Mouse (Mus musculus) cerebellum, adult 2 months (tissue): Measurements from ENCODE around the gene Napa. TPM values are rescaled to one million over a fixed set of nuclear protein-coding genes. Genes with fewer than 3 reads are reported as not detected.

Source experiments
- DNase-seq, 2 experiments: peaks; one replicate each; pipeline ENCODE4 v3.0.0; 2021
- H3K27ac ChIP-seq: fragments of 200-500 bp; 2 replicates; pipeline ENCODE4 v1.5.1; 2012; ENCODE audit warnings: low read length, control low read depth, inconsistent platforms; ENCODE audit not compliant: insufficient read depth
- H3K27me3 ChIP-seq: fragments of 200-500 bp; 2 replicates; pipeline ENCODE4 v1.6.1; 2012; ENCODE audit warnings: inconsistent platforms, mild to moderate bottlenecking, low read length, moderate library complexity; ENCODE audit not compliant: control insufficient read depth, insufficient read depth
- H3K4me1 ChIP-seq: fragments of 200-500 bp; 2 replicates; pipeline ENCODE4 v1.6.1; 2011; ENCODE audit warnings: low read length; ENCODE audit not compliant: control insufficient read depth, insufficient read depth
- H3K4me3 ChIP-seq: fragments of 200-500 bp; replicated peaks from 2 replicates; pipeline ENCODE3; 2011; ENCODE audit warnings: mild to moderate bottlenecking, low read depth, low read length, control low read depth; ENCODE audit not compliant: insufficient read depth
- CTCF ChIP-seq: fragments of 200-500 bp; IDR thresholded peaks from 2 replicates; pipeline ENCODE4 v1.5.1; 2011; ENCODE audit warnings: low read depth, mild to moderate bottlenecking, control low read depth, low read length, moderate library complexity, borderline replicate concordance; ENCODE audit not compliant: insufficient read depth
- POLR2A ChIP-seq: fragments of 200-500 bp; IDR thresholded peaks from 2 replicates; pipeline ENCODE4 v1.6.1; 2011; ENCODE audit warnings: low read length, control low read depth, borderline replicate concordance; ENCODE audit not compliant: insufficient read depth
- WGBS: fragments of 180-500 bp; shearing (Covaris S2); methylation state at CpG from one replicate; pipeline ENCODE4 v1.1.7; 2018; 5-methylcytosine and 5-hydroxymethylcytosine counted together
- polyA plus RNA-seq: library from polyadenylated mRNA; depleted of rRNA; stranded (reverse); fragments of >200 nt; gene quantifications from 2 replicates; pipeline ENCODE4 v1.2.3, GENCODE M21; 2012

Gene Napa
- polyA plus RNA-seq, 1 experiment: 447 TPM

GRCm38 (mm10) chr7:16129421-16129845, 31.2 kb downstream of the Napa start, which contains the start of gene Slc8a2:
TSS of gene Slc8a2 (plus strand) at chr7:16129826.
- WGBS: 3% methylated on average over 12 of the region's 12 CpGs
- DNase-seq: peak; percentile 96
- Histone ChIP-seq H3K27ac (peak within 1 kb of the TSS; percentile 96), H3K4me1 (peaks cover 35% of the 10 kb centered on the region), H3K27me3 (no peaks in the 10 kb centered on the region), H3K4me3 (peak within 1 kb of the TSS; percentile 97)
- TF ChIP-seq CTCF (no peak), POLR2A (peak; percentile 43; the same call in 1 of the 2 replicates)

- WGBS: 2% methylated on average over 38 of the region's 38 CpGs
- Histone ChIP-seq H3K4me1 (peaks cover 39% of the 10 kb centered on the region), H3K4me3 (peak overlapping the region; percentile 97), H3K27me3 (no peaks in the 10 kb centered on the region), H3K27ac (peak overlapping the region; percentile 96)
- peak; percentile 34; the same call in 1 of the 2 replicates for TF ChIP-seq POLR2A
- no peak; the same call in 1 of the 2 replicates for TF ChIP-seq CTCF
- DNase-seq: peak; percentile 73 to 79
These were observed 31.8 kb downstream of the Napa start for GRCm38 (mm10) chr7:16129846-16130691.

GRCm38 (mm10) chr7:16130956-16131634, 32.8 kb downstream of the Napa start:
- TF ChIP-seq POLR2A (no peak), CTCF (no peak)
- H3K27ac ChIP-seq: peak overlapping the region; percentile 88
- 6% methylated on average over 13 of the region's 13 CpGs for WGBS
- H3K4me1 ChIP-seq: peaks cover 33% of the 10 kb centered on the region
- DNase-seq: peak; percentile 64 to 65
- no peaks in the 10 kb centered on the region for H3K27me3 ChIP-seq
- H3K4me3 ChIP-seq: peak overlapping the region; percentile 97

GRCm38 (mm10) chr7:16132161-16132581, 33.9 kb downstream of the Napa start:
- Histone ChIP-seq H3K4me1 (peaks cover 27% of the 10 kb centered on the region), H3K27ac (peak overlapping the region; percentile 88), H3K27me3 (no peaks in the 10 kb centered on the region), H3K4me3 (peak overlapping the region; percentile 97)
- TF ChIP-seq POLR2A (peak; percentile 30; the same call in 1 of the 2 replicates), CTCF (no peak)
- WGBS: 5% methylated on average over 7 of the region's 7 CpGs
- DNase-seq: peak; percentile 67 to 79

GRCm38 (mm10) chr7:16132926-16133325, 34.7 kb downstream of the Napa start:
- H3K27me3 ChIP-seq: no peaks in the 10 kb centered on the region
- peak overlapping the region; percentile 45; the same call in 1 of the 2 replicates for H3K27ac ChIP-seq
- 11% methylated on average over 3 of the region's 3 CpGs for WGBS
- DNase-seq: peak in 1 of 2 experiments; percentile 43
- H3K4me3 ChIP-seq: peak overlapping the region; percentile 97
- H3K4me1 ChIP-seq: peaks cover 26% of the 10 kb centered on the region
- TF ChIP-seq CTCF (no peak), POLR2A (no peak)

- TF ChIP-seq CTCF: no peak
- no peak for TF ChIP-seq POLR2A
- DNase-seq: peak in 1 of 2 experiments; percentile 43
- no peaks in the 10 kb centered on the region for H3K27me3 ChIP-seq
- H3K4me1 ChIP-seq: peaks cover 28% of the 10 kb centered on the region
- peak overlapping the region; percentile 97 for H3K4me3 ChIP-seq
- peak overlapping the region; percentile 45 for H3K27ac ChIP-seq
- 23% methylated on average over 9 of the region's 9 CpGs for WGBS
These were observed 35.4 kb downstream of the Napa start for GRCm38 (mm10) chr7:16133691-16134090.

GRCm38 (mm10) chr7:16134951-16135392, 36.7 kb downstream of the Napa start:
- H3K27ac ChIP-seq: peak overlapping the region; percentile 35; the same call in 1 of the 2 replicates
- peaks cover 23% of the 10 kb centered on the region for H3K4me1 ChIP-seq
- no peak for DNase-seq
- no peak for TF ChIP-seq CTCF
- no peak for TF ChIP-seq POLR2A
- WGBS: 14% methylated on average over 7 of the region's 7 CpGs
- no peaks in the 10 kb centered on the region for H3K27me3 ChIP-seq
- H3K4me3 ChIP-seq: peak overlapping the region; percentile 51
